Mouse (Mus musculus) MEL (cell line): Measurements from ENCODE around the gene Scnn1a. TPM values are rescaled to one million over a fixed set of nuclear protein-coding genes. Genes with fewer than 3 reads are reported as not detected.

ENCODE experiments used
- DNase-seq: peaks from one replicate; pipeline ENCODE4 v3.0.0; 2011; ENCODE audit warnings: low read depth, low spot score
- H3K27ac ChIP-seq: 2 replicates; pipeline ENCODE4 v1.5.1; 2012; ENCODE audit warnings: low read depth, mild to moderate bottlenecking, control low read depth, low read length, moderate library complexity; ENCODE audit not compliant: control insufficient read depth
- H3K27me3 ChIP-seq, 2 experiments: fragments of 150-350 bp in 1 of 2; sonication (generic) in 1 of 2; 2 replicates each; pipeline ENCODE4 v1.6.1; 2012; ENCODE audit warnings: low read length in 2 of 2, mild to moderate bottlenecking in 2 of 2, improper control_type of control experiment in 1 of 2, moderate library complexity in 1 of 2; ENCODE audit not compliant: insufficient read depth in 2 of 2, control insufficient read depth in 1 of 2
- H3K36me3 ChIP-seq, 2 experiments: 2 replicates each; pipeline ENCODE4 v1.6.1; 2012 to 2014; ENCODE audit warnings: low read length in 2 of 2, improper control_type of control experiment in 1 of 2, inconsistent platforms in 1 of 2, mild to moderate bottlenecking in 1 of 2; ENCODE audit not compliant: insufficient read depth in 2 of 2, control insufficient read depth in 1 of 2
- H3K4me1 ChIP-seq, 2 experiments: fragments of 150-350 bp in 1 of 2; sonication (generic) in 1 of 2; 2 replicates each; pipeline ENCODE4 v1.6.1; 2012; ENCODE audit warnings: low read length in 2 of 2, improper control_type of control experiment in 1 of 2, mild to moderate bottlenecking in 1 of 2; ENCODE audit not compliant: insufficient read depth in 2 of 2, control insufficient read depth in 1 of 2
- H3K4me3 ChIP-seq, 2 experiments: fragments of 150-350 bp in 1 of 2; sonication (generic) in 1 of 2; 2 replicates each; pipeline ENCODE4 v1.5.1; 2012; ENCODE audit warnings: low read depth in 2 of 2, low read length in 2 of 2, mild to moderate bottlenecking in 2 of 2, moderate library complexity in 2 of 2, control low read depth in 1 of 2, improper control_type of control experiment in 1 of 2; ENCODE audit not compliant: control insufficient read depth in 1 of 2, insufficient read depth in 1 of 2
- H3K79me2 ChIP-seq: 2 replicates; pipeline ENCODE4 v1.6.1; 2012; ENCODE audit warnings: mild to moderate bottlenecking, low read length, moderate library complexity; ENCODE audit not compliant: control insufficient read depth, poor library complexity, insufficient read depth
- H3K9ac ChIP-seq: 2 replicates; pipeline ENCODE4 v1.6.1; 2012; ENCODE audit warnings: low read depth, mild to moderate bottlenecking, control low read depth, low read length, moderate library complexity; ENCODE audit not compliant: control insufficient read depth, poor library complexity, severe bottlenecking
- H3K9me3 ChIP-seq: fragments of 150-350 bp; sonication (generic); replicated peaks from 2 replicates; pipeline ENCODE4 v1.6.1; 2012; ENCODE audit warnings: mild to moderate bottlenecking, low read length, improper control_type of control experiment, moderate library complexity; ENCODE audit not compliant: insufficient read depth
- BHLHE40 ChIP-seq: IDR thresholded peaks from 2 replicates; pipeline ENCODE4 v1.6.1; 2012; ENCODE audit warnings: low read depth, mild to moderate bottlenecking, inconsistent platforms, low read length, improper control_type of control experiment, borderline replicate concordance
- CHD1 ChIP-seq: IDR thresholded peaks from 2 replicates; pipeline ENCODE4 v1.6.1; 2012; ENCODE audit warnings: low read depth, mild to moderate bottlenecking, inconsistent platforms, low read length, improper control_type of control experiment
- E2F4 ChIP-seq: IDR thresholded peaks from 2 replicates; pipeline ENCODE4 v1.6.1; 2011; ENCODE audit warnings: low read depth, low read length, improper control_type of control experiment, borderline replicate concordance
- ELF1 ChIP-seq: IDR thresholded peaks from 2 replicates; pipeline ENCODE4 v1.6.1; 2014; ENCODE audit warnings: low read depth, mild to moderate bottlenecking, inconsistent platforms, low read length, improper control_type of control experiment, moderate library complexity
- EP300 ChIP-seq, 2 experiments: IDR thresholded peaks; 2 replicates each; pipeline ENCODE4 v1.6.1; 2011; ENCODE audit warnings: improper control_type of control experiment in 2 of 2, low read length in 2 of 2, low read depth in 1 of 2, mild to moderate bottlenecking in 1 of 2
- ETS1 ChIP-seq: IDR thresholded peaks from 2 replicates; pipeline ENCODE4 v1.6.1; 2012; ENCODE audit warnings: low read depth, mild to moderate bottlenecking, inconsistent platforms, low read length, improper control_type of control experiment, moderate library complexity
- HCFC1 ChIP-seq: IDR thresholded peaks from 2 replicates; pipeline ENCODE4 v1.6.1; 2012; ENCODE audit warnings: low read depth, mild to moderate bottlenecking, inconsistent platforms, low read length, improper control_type of control experiment, moderate library complexity
- MAFK ChIP-seq: IDR thresholded peaks from 2 replicates; pipeline ENCODE4 v1.6.1; 2011; ENCODE audit warnings: low read depth, mild to moderate bottlenecking, low read length, improper control_type of control experiment, borderline replicate concordance
- MAX ChIP-seq: IDR thresholded peaks from 2 replicates; pipeline ENCODE4 v1.6.1; 2011; ENCODE audit warnings: low read length, improper control_type of control experiment
- MAZ ChIP-seq: IDR thresholded peaks from 2 replicates; pipeline ENCODE4 v1.6.1; 2012; ENCODE audit warnings: low read depth, mild to moderate bottlenecking, inconsistent platforms, low read length, improper control_type of control experiment
- MXI1 ChIP-seq: IDR thresholded peaks from 2 replicates; pipeline ENCODE4 v1.6.1; 2011; ENCODE audit warnings: mild to moderate bottlenecking, low read depth, low read length, improper control_type of control experiment
- NELFE ChIP-seq: IDR thresholded peaks from 2 replicates; pipeline ENCODE4 v1.6.1; 2011; ENCODE audit warnings: low read depth, low read length, improper control_type of control experiment
- NRF1 ChIP-seq: IDR thresholded peaks from 2 replicates; pipeline ENCODE4 v1.6.1; 2014; ENCODE audit warnings: low read depth, mild to moderate bottlenecking, inconsistent platforms, low read length, improper control_type of control experiment, moderate library complexity; ENCODE audit not compliant: poor library complexity, insufficient read depth, severe bottlenecking
- POLR2A ChIP-seq, 2 experiments: IDR thresholded peaks; 2 replicates each; pipeline ENCODE4 v1.6.1; 2011 to 2012; ENCODE audit warnings: low read length in 2 of 2, mild to moderate bottlenecking in 2 of 2, control low read depth in 1 of 2, improper control_type of control experiment in 1 of 2, low read depth in 1 of 2, moderate library complexity in 1 of 2; ENCODE audit not compliant: control insufficient read depth in 1 of 2, insufficient read depth in 1 of 2, poor library complexity in 1 of 2
- POLR2AphosphoS2 ChIP-seq: IDR thresholded peaks from 2 replicates; pipeline ENCODE4 v1.6.1; 2011; ENCODE audit warnings: low read length, improper control_type of control experiment
- POLR2AphosphoS5 ChIP-seq: IDR thresholded peaks from 2 replicates; pipeline ENCODE4 v1.6.1; 2012; ENCODE audit warnings: low read depth, borderline replicate concordance, mild to moderate bottlenecking, inconsistent platforms, low read length, moderate library complexity, mixed read lengths
- RCOR1 ChIP-seq: IDR thresholded peaks from 2 replicates; pipeline ENCODE4 v1.6.1; 2012; ENCODE audit warnings: low read depth, mild to moderate bottlenecking, inconsistent platforms, low read length, improper control_type of control experiment
- SIN3A ChIP-seq: IDR thresholded peaks from 2 replicates; pipeline ENCODE4 v1.6.1; 2012; ENCODE audit warnings: low read length, improper control_type of control experiment, inconsistent platforms
- TBP ChIP-seq: IDR thresholded peaks from 2 replicates; pipeline ENCODE4 v1.8.0; 2011; ENCODE audit warnings: low read depth, low read length, improper control_type of control experiment
- UBTF ChIP-seq: IDR thresholded peaks from 2 replicates; pipeline ENCODE4 v1.6.1; 2012; ENCODE audit warnings: low read depth, mild to moderate bottlenecking, inconsistent platforms, low read length, improper control_type of control experiment, moderate library complexity, borderline replicate concordance; ENCODE audit not compliant: insufficient read depth
- ZC3H11A ChIP-seq: IDR thresholded peaks from 2 replicates; pipeline ENCODE4 v1.6.1; 2012; ENCODE audit warnings: low read depth, mild to moderate bottlenecking, inconsistent platforms, low read length, improper control_type of control experiment
- polyA plus RNA-seq, 2 experiments: library from polyadenylated mRNA; stranded (reverse) in 1 of 2; unstranded in 1 of 2; fragments of >175 nt in 1 of 2; fragments of >200 nt in 1 of 2; gene quantifications; 2 replicates each; pipeline versions ENCODE4 v1.2.1 to v1.2.4; 2012; ENCODE audit warnings: low replicate concordance in 2 of 2, low read depth in 1 of 2; ENCODE audit not compliant: insufficient read length in 2 of 2, insufficient read depth in 1 of 2, missing spikeins in 1 of 2
- total RNA-seq: library from RNA; depleted of rRNA; stranded (reverse); fragments of 300-350 nt; gene quantifications from 2 replicates; pipeline ENCODE4 v1.2.3, GENCODE M21; 2012

Gene Scnn1a
- total and polyA plus RNA-seq, 3 experiments: 0.50 TPM; not detected in 2

- peaks cover 28% of the 10 kb centered on the region for H3K79me2 ChIP-seq
- peak overlapping the region; percentile 81 to 93 for H3K4me3 ChIP-seq
- peaks cover 0 to 39% of the 10 kb centered on the region in 2 experiments; a peak in 2 of 4 replicates for H3K36me3 ChIP-seq
- H3K9me3 ChIP-seq: no peaks in the 10 kb centered on the region
- no peaks in the 10 kb centered on the region for H3K27me3 ChIP-seq
- DNase-seq: peak; percentile 89
- H3K9ac ChIP-seq: peak overlapping the region; percentile 87
- H3K27ac ChIP-seq: peak overlapping the region; percentile 75
- TF ChIP-seq E2F4: no peak
- TF ChIP-seq NELFE: peak; percentile 57; the same call in 1 of the 2 replicates
- 0 out of 2 replicates have a peak, but pooled peaks have one; percentile 51 for TF ChIP-seq MXI1
- TF ChIP-seq MAX: peak; percentile 4; the same call in 1 of the 2 replicates
- no peak for TF ChIP-seq EP300 (IDR thresholded peaks at IDR 0.05; ENCODE audit: low read depth in 1 of 2, low read length in 2 of 2)
- peak; percentile 67 for TF ChIP-seq ELF1
- TF ChIP-seq POLR2AphosphoS2: peak; percentile 36; the same call in 1 of the 2 replicates
- TF ChIP-seq CHD1: 0 out of 2 replicates have a peak, but pooled peaks have one; percentile 25
- no peak for TF ChIP-seq BHLHE40
- no peak for TF ChIP-seq UBTF
- peak in 1 of 2 experiments; percentile 77; a peak in 1 of 4 replicates for TF ChIP-seq POLR2A (IDR thresholded peaks at IDR 0.05; ENCODE audit: control insufficient read depth in 1 of 2, insufficient read depth in 1 of 2, low read depth in 1 of 2, low read length in 2 of 2, poor library complexity in 1 of 2)
- TF ChIP-seq SIN3A: peak; percentile 54
- peak; percentile 96; the same call in 1 of the 2 replicates for TF ChIP-seq MAZ
- no peak for TF ChIP-seq NRF1
- peak; percentile 66; the same call in 1 of the 2 replicates for TF ChIP-seq HCFC1
- TF ChIP-seq, all 39 proteins: peak for 10
- peaks cover 13 to 57% of the 10 kb centered on the region in 2 experiments for H3K4me1 ChIP-seq
Observed at GRCm38 (mm10) chr6:125349575-125350230, 29.2 kb downstream of the Scnn1a start.

DNA sequence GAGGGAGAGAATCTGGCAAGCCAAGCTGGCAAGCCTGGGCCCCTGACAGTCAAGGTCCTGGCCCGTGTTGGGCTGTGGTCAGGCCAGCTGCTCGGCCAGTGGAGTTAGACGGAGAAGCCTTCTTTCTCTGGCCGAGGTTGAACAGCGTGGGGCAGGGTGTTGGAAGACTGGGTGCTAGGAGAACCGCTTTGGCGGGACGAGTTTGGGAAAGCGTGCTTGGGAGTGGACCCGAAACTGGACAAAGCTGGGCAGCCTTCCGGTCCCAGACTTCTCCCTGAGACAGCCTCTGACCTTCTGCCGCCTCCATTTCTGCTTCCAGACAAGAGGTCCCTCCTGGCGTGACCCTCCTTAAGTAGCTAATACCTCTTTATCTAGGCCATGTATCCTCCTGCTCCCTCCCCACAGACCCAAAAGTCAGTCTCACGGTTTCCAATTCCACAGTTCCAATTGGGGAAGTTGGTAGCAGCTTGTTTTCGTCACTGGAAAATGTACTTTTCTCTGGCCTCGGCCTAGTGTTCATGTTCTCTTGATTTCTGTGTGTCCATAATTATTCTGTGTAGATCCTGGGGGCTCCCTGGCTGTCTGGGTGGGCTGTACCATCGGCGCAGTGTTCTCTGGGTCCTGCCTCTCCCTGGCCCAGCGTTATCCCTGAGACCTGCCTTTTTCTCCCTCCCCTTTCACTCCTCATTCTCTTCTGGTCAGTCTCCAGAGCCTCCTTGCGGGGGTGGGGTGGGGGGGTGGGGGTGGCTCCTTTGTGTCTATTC, 30.0 kb downstream of the Scnn1a start:
- H3K9ac ChIP-seq: peak overlapping the region; percentile 87
- H3K27me3 ChIP-seq: no peaks in the 10 kb centered on the region
- H3K4me3 ChIP-seq: peak overlapping the region; percentile 81 to 93
- peak; percentile 82 for DNase-seq
- peak overlapping the region; percentile 75 for H3K27ac ChIP-seq
- H3K9me3 ChIP-seq: no peaks in the 10 kb centered on the region
- peaks cover 0 to 44% of the 10 kb centered on the region in 2 experiments; a peak in 2 of 4 replicates for H3K36me3 ChIP-seq
- peaks cover 28% of the 10 kb centered on the region for H3K79me2 ChIP-seq
- peak; percentile 65 for TF ChIP-seq SIN3A
- no peak for TF ChIP-seq RCOR1
- TF ChIP-seq ZC3H11A: no peak
- no peak for TF ChIP-seq EP300 (IDR thresholded peaks at IDR 0.05; ENCODE audit: low read depth in 1 of 2, low read length in 2 of 2)
- no peak for TF ChIP-seq POLR2AphosphoS5
- TF ChIP-seq MAX: no peak
- no peak for TF ChIP-seq MXI1
- 0 out of 2 replicates have a peak, but pooled peaks have one; percentile 38 for TF ChIP-seq MAZ
- TF ChIP-seq CHD1: 0 out of 2 replicates have a peak, but pooled peaks have one; percentile 25
- peak; percentile 54; the same call in 1 of the 2 replicates for TF ChIP-seq TBP
- TF ChIP-seq ETS1: 0 out of 2 replicates have a peak, but pooled peaks have one; percentile 14
- TF ChIP-seq MAFK: no peak
- peaks cover 18 to 61% of the 10 kb centered on the region in 2 experiments for H3K4me1 ChIP-seq
